Mouse (Mus musculus) frontal cortex, adult 2 months (tissue): ENCODE results near the gene Tnp2. TPM values are rescaled to one million over a fixed set of nuclear protein-coding genes. Genes with fewer than 3 reads are reported as not detected.

Experiments used
- DNase-seq, 2 experiments: peaks; one replicate each; pipeline ENCODE4 v3.0.0; 2022; ENCODE audit warnings: low spot score in 1 of 2; ENCODE audit errors: extremely low spot score in 1 of 2
- polyA plus RNA-seq: library from polyadenylated mRNA; depleted of rRNA; stranded (reverse); fragments of >200 nt; gene quantifications from 2 replicates; pipeline ENCODE4 v1.2.3, GENCODE M21; 2012

Tnp2 gene
- polyA plus RNA-seq, 1 experiment, result not detected

- DNase-seq, result no peak
Measured at GRCm38 (mm10) chr16:10790702-10791101, 2.2 kb upstream of the Tnp2 start, which contains the start of gene Prm3. Gene Prm3, minus strand, starts transcription at chr16:10790914.

GRCm38 (mm10) chr16:10788866-10789265 lies 406 bp upstream of the Tnp2 start:
- no peak for DNase-seq

GRCm38 (mm10) chr16:10787548-10788058 lies 857 bp downstream of the Tnp2 start:
- DNase-seq, result no peak

GRCm38 (mm10) chr16:10786782-10787547 lies 1.5 kb downstream of the Tnp2 start:
- DNase-seq, result no peak

- peak; percentile 71 to 91 for DNase-seq
Measured at GRCm38 (mm10) chr16:10786288-10786687, 2.2 kb downstream of the Tnp2 start.

GRCm38 (mm10) chr16:10785371-10786231 lies 2.9 kb downstream of the Tnp2 start, which contains the start of gene Socs1:
Gene Socs1, minus strand, starts transcription at chr16:10785536.
- DNase-seq, result peak; percentile 48 to 76

- DNase-seq, result peak; percentile 51 to 83
Measured at GRCm38 (mm10) chr16:10784793-10785370, 3.6 kb downstream of the Tnp2 start.

GRCm38 (mm10) chr16:10783883-10784792 lies 4.3 kb downstream of the Tnp2 start:
- DNase-seq, result no peak

GRCm38 (mm10) chr16:10783451-10783850 lies 5.0 kb downstream of the Tnp2 start:
- DNase-seq, result no peak

GRCm38 (mm10) chr16:10783152-10783434 lies 5.4 kb downstream of the Tnp2 start:
- no peak for DNase-seq

GRCm38 (mm10) chr16:10782377-10783151 lies 5.9 kb downstream of the Tnp2 start:
- DNase-seq, result no peak

- DNase-seq, result no peak
Measured at GRCm38 (mm10) chr16:10781862-10782371, 6.5 kb downstream of the Tnp2 start.

GRCm38 (mm10) chr16:10780631-10781120 lies 7.8 kb downstream of the Tnp2 start:
- DNase-seq, result no peak

GRCm38 (mm10) chr16:10777579-10778160 lies 10.8 kb downstream of the Tnp2 start:
- no peak for DNase-seq

GRCm38 (mm10) chr16:10776322-10776721 lies 12.1 kb downstream of the Tnp2 start:
- DNase-seq, result no peak

GRCm38 (mm10) chr16:10774726-10775125 lies 13.7 kb downstream of the Tnp2 start:
- no peak for DNase-seq

- no peak for DNase-seq
Measured at GRCm38 (mm10) chr16:10773543-10773942, 14.9 kb downstream of the Tnp2 start.

- no peak for DNase-seq
Measured at GRCm38 (mm10) chr16:10771769-10772510, 16.5 kb downstream of the Tnp2 start.
